Mouse (Mus musculus): Measurements from ENCODE around the gene Sept9. TPM values are rescaled to one million over a fixed set of nuclear protein-coding genes. Genes with fewer than 3 reads are reported as not detected.

Sept9 gene
- total RNA-seq, 2 experiments from 2014 or later = 62.1 to 70.5 TPM

GRCm38 (mm10) chr11:117344339-117345021 lies 145.0 kb downstream of the Sept9 start:
- DNase-seq (ENCODE audit: low spot score in 2 of 2) = no peak
- intact Hi-C loops (cut with DNase I) = no loop called here

- intact Hi-C loops (cut with DNase I) = no loop called here
- peak in 1 of 2 experiments; percentile 42 for DNase-seq (ENCODE audit: low spot score in 2 of 2)
Observed at GRCm38 (mm10) chr11:117345022-117345765, 145.7 kb downstream of the Sept9 start.

GRCm38 (mm10) chr11:117347256-117347655 lies 147.8 kb downstream of the Sept9 start:
- intact Hi-C loops (cut with DNase I) = no loop called here
- no peak for DNase-seq (ENCODE audit: low spot score in 2 of 2)

DNA sequence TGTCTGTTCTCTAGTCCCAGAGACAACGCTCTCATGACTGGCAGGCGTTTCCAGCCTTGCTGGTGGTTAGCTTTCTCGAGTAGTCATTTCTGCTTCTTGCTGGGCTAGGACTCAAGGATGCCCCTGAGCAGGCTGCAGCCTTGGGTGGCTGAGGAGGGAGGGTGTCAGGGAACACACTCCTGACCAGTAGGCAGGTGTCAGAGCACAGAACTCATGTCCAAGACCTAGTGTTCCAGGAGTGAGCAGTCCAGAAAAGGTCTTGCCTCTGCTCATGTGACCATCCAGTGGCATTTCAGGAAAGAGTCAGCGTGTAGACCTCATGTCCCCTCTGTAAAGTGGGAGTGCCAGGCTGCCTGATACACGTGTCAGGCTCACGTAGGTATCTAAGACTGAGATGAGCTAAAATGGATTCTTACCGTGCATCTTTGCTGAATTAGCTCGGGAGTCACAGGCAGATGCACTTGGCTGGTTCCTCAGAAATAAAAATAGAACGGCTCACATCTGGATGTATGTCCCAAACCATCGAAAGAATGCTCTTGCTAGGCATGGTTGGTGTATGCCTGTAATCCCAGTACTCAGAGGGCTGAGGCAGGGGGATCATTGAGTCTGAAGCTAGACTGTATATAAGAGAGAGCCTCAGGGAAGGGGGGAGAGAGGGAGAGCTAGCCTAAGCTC lies 149.1 kb downstream of the Sept9 start:
- DNase-seq (ENCODE audit: low spot score in 2 of 2) = no peak
- intact Hi-C loops (cut with DNase I) = no loop called here

DNA sequence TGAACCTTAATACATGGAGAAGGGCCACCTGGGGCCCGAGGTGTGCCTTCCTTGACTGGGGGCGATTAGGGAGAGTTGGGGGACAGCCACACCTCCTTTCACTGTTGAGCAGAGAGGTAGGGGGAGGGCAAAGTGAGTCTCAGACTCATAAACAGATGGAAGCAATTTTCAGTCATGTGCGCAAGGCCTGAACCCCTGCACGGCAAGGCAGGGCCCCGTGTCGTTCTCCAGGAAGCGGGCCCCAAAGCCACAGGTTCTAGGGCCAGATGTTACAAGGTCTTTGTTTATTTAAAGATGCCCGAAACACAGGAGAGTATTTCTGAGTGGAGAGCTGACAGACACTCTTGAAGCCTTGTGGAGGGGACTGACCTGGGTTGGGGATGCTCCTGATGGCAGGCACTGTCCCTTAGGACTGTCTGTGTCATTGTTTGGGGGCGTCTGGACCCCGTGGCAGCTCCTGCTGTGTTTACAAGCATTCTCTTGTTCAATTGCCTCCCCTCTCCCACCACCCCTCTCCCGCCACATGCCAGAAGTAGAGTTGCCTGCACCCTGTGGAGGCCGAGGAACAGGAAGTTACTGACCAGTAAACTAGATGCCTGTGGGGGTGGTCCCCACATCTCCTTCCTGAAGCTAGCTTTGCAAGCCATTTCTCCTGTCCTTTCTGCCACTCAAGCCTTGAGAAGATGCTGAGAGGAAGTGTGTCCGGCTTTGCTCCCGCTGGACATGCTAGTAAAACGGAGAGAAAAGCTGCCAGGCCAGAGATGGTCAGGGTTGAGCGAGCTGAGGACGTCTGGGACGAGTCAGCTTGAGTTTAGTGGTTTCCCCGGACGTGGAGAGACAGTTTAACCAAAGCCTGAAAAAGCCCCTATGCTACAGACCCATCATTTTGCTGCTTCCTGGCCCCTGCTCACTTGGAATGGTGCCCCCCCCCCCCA lies 150.2 kb downstream of the Sept9 start:
- intact Hi-C loops (cut with DNase I) = loop anchor here (10.0 kb wide), 1 partner anchor 275 kb away; no protein-coding TSS in a partner anchor
- no peak for DNase-seq (ENCODE audit: low spot score in 2 of 2)

DNA sequence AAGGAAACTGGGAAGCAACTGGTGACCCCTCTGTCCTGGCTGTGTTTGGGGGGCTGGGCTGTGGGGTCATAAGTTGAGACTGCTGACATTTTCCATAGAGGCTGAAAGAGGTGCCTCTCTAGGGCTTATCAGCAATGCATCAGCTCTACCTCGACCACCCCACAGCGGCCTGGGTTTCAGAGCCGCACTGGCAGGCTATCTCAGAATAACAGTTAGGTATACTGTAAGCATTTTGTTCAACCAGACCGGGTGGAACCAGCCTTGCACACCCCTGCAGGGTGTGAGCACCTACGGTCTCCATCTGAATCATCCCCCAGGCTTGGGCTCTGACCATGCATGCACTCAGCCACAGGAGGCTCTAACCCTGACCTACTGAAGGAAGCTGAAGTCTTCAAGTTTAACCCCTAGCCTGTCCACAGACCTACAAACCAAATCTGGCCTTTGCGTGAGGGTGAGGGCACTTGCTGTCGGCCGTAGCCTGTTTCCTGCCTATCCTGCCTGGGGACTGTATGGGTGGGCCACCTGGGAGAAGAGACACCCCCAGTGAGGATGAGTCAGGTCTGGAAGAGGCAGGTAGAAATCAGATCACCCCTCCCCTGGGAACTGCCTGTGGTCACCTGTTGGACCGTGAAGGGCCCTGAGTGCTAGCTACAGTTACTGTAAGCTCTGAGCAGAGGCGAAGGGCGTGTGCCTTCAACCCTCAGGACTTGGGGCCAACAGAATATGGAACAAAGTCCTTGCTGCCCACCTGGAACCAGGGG lies 151.2 kb downstream of the Sept9 start:
- no peak for DNase-seq (ENCODE audit: low spot score in 2 of 2)
- intact Hi-C loops (cut with DNase I) = loop anchor here (10.0 kb wide), 1 partner anchor 276 kb away; no protein-coding TSS in a partner anchor

DNA sequence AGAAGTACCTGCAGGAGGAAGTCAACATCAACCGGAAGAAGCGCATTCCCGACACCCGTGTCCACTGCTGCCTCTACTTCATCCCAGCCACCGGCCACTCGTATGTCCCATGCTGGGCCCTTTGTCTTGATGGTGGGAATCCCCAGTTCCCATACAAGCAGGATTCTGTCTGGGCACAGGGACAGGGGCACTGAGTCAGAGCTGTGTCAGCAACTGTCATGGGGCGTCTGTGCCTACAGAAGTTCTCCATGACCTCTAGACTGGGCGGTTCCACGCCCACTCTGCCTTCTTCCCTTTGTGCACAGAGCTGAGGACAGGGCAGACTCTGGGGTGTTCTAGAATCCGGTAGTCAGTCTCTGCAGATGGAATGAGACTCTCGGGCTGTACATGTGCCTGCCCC lies 153.7 kb downstream of the Sept9 start:
- DNase-seq (ENCODE audit: low spot score in 2 of 2) = no peak
- intact Hi-C loops (cut with DNase I) = loop anchor here (10.0 kb wide), 1 partner anchor 278 kb away; no protein-coding TSS in a partner anchor

GRCm38 (mm10) chr11:117354107-117354506 lies 154.6 kb downstream of the Sept9 start:
- DNase-seq (ENCODE audit: low spot score in 2 of 2) = no peak
- intact Hi-C loops (cut with DNase I) = loop anchor here (10.0 kb wide), 1 partner anchor 279 kb away; no protein-coding TSS in a partner anchor

- DNase-seq (ENCODE audit: low spot score in 2 of 2) = no peak
- intact Hi-C loops (cut with DNase I) = loop anchor here (5.0 to 10.0 kb wide), 2 partner anchors 40 to 282 kb away; no protein-coding TSS in a partner anchor
Observed at GRCm38 (mm10) chr11:117356937-117357336, 157.5 kb downstream of the Sept9 start.

DNA sequence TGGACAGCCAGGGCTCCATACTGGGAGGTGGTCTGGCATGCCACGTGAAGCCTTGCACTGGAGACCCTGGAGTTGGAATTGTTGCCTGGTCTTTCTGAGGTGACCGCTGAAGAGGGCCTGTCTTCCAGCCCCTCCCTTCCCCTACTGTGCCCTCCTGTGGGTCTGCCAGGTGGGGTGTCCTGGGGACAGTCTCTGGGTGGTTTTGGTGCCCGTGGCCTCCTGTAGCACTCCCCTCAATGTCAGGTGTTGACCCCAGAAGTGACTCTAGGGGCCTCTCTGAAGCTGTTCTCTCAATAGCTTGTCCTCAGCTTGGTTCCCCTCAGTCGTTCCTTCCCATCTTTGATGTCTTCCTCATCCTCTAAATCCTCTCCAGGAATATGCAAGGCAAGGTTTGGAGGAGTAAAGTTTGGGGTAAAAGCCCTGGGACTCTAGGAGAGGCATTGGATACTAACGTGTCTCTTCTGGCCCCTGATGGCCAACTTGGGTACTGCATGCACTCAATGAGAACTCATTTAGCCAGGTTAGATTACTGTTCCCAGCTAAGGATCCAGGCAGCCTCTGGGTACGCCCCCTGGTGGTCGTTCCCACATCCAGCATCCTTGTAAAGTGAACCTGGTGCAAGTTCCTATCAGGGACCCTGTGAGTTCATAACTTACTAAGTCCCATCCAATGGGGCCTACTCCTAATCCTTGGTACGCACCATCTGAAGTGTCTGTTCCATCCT lies 158.6 kb downstream of the Sept9 start:
- intact Hi-C loops (cut with DNase I) = loop anchor here (1.0 to 10.0 kb wide), 3 partner anchors 41 to 283 kb away; no protein-coding TSS in a partner anchor
- DNase-seq (ENCODE audit: low spot score in 2 of 2) = peak; percentile 96 to 97

DNA sequence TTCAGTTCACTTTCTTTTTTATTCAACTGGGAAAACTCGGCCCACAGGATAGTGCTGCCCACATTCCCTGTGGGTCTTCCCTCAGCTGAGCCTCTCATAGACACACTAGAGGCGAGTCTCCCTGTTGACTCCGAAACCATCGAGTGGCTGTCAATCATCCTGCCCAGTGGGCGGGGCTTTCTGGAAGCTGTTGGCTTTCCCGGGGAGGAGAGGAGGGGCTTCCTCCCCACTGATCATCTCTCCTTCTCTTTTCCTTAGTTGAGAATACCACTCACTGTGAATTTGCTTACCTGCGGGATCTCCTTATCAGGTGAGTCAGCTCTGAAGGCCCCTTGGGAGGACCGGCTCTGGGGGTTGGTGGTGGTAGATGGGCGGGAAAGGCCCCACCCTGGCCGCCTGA lies 159.7 kb downstream of the Sept9 start:
- no peak for DNase-seq (ENCODE audit: low spot score in 2 of 2)
- intact Hi-C loops (cut with DNase I) = loop anchor here (5.0 to 10.0 kb wide), 2 partner anchors 42 to 284 kb away; no protein-coding TSS in a partner anchor

DNA sequence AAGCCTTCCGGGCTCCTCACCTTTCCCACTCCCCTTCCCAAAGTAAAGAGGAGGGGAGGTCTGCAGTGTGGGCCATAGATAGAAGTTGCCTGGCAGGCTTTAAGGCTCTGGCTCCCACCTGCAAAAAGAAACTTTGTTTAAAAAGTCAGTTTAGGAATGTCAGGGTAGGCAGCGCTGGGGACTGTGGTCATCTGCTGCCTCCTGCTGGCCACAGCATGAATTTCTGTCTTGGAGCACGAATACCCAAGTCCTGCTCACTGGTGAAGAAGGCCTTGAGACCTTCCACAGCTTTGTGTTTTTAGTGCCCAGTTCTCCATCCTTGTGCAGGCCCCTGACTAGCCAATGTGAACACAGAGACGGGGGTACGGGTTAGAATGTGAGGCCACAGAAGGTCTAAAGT lies 160.4 kb downstream of the Sept9 start:
- peak; percentile 71 to 81 for DNase-seq (ENCODE audit: low spot score in 2 of 2)
- intact Hi-C loops (cut with DNase I) = loop anchor here (5.0 to 10.0 kb wide), 2 partner anchors 43 to 285 kb away; no protein-coding TSS in a partner anchor

DNA sequence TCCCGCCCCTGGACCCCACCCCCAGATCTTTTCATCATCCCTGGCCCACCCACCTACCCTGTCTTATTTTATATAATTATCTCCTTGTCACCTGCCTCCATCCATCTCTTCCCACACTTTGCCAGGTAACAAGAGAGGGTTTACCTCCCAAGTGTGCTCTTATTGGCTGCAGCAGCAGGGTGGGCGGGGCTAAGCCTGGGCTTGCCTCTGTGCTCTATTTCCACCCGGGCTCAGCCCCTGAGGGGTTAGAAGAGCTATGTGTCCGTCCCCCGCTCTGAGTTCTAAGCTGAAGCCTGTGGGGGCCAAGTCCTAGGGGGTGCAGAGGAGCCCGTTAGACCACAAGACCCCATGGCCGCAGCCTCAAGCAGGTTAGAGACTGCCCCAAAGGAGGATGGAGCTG lies 161.1 kb downstream of the Sept9 start:
- DNase-seq (ENCODE audit: low spot score in 2 of 2) = no peak
- intact Hi-C loops (cut with DNase I) = no loop called here

- DNase-seq (ENCODE audit: low spot score in 2 of 2) = no peak
- intact Hi-C loops (cut with DNase I) = no loop called here
Observed at GRCm38 (mm10) chr11:117362307-117362706, 162.8 kb downstream of the Sept9 start.

DNA sequence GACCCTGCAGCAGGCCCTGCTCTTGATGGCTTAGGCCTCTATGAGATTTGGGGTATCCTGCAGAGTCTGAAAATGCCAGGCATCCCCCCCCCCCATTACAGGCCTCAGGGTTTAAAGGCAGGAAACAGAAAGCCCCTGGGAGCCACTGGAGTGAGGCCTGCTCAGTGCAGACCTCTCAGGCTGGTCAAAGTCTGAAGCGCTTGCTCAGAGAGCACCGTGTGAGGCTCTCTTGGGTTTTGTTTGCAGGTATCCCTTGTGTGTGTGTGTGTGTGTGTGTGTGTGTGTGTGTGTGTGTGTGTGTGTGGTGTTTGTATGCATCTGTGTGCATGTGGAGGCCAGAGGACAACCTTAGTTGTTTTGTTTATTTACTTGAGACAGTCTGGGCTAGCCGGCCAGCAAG lies 164.5 kb downstream of the Sept9 start:
- intact Hi-C loops (cut with DNase I) = no loop called here
- no peak for DNase-seq (ENCODE audit: low spot score in 2 of 2)

DNA sequence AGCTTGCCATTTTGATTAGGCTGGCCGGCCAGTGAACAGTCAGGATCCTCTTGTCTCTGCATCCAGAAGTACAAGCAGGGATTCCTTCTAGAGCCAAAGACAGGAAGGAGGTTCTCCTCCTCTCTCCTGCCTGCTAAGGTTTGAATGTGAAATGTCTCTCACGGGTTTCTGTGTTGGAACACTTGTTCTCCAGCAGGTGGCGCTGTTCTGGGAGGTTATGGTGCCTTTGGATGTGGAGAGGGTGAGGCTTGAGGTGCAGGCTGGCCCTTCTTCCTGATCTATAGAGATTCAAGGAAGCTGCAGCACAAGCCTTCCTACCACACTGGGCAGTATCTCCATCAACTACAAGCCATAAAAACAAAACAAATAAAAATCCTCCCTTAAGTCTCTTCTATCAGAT lies 167.0 kb downstream of the Sept9 start:
- intact Hi-C loops (cut with DNase I) = loop anchor here (5.0 kb wide), 1 partner anchor 456 kb away; no protein-coding TSS in a partner anchor

GRCm38 (mm10) chr11:117366861-117367357 lies 167.4 kb downstream of the Sept9 start:
- intact Hi-C loops (cut with DNase I) = loop anchor here (5.0 kb wide), 1 partner anchor 455 kb away; no protein-coding TSS in a partner anchor
- DNase-seq (ENCODE audit: low spot score in 2 of 2) = no peak

More for the DNA sequence above, 167.0 kb downstream of the Sept9 start:
- no peak for DNase-seq (ENCODE audit: low spot score in 2 of 2)
